ENCODE assay signal across 21 mouse cellular contexts in the genomic region with DNA sequence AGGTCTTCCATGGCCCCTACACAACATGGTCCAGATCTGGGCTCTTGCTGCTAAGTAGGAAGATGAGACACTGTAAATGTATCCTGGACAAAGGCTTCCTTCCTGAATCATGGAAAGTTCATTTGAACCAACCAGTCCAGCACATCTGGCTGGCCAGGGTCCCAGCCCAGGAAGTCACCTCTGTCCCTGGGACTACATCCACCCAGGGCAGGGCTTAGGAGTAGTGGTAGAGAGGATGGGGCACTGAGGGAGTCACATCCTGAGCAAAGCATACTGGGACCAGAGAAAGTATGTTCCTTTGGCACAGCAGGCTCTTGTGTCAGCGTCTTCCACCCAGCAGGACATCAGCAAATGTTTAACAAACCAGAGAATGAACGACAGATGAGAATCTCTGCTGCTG.
A peak's percentile ranks its signal among the peaks of the same experiment; 100 is the strongest.
DNase-seq lines count a peak whose midpoint lies in the region; ATAC-seq lines count a peak whose summit lies in the region.
"Had no signal": no experiment of that assay in that cellular context is flagged by ENCODE, and none has a peak within 500 bp of the region (broad histone marks: within the 10 kb centered on the region; RNA-seq: fewer than 3 reads in every experiment).

No protein-coding gene starts in this region.

- peak; percentile 30 for DNase-seq in adrenal gland, postnatal 14 days
- DNase-seq in adrenal gland, adult (ENCODE audit: inconsistent age in 2 of 2, low spot score in 1 of 2): no peak
- DNase-seq in heart, adult 11 months: peak; percentile 89
- DNase-seq in heart, postnatal 4 days: no peak
- DNase-seq in kidney, postnatal 36 days: peak; percentile 6 to 9
- DNase-seq: cerebellum, adult 18-20 months; cerebellum, adult 9-10 months; cerebellum, postnatal 14 days; gastrocnemius, postnatal 25 days; heart, adult 2 months; kidney, adult 11 months; kidney, adult 8-10 months had no signal

- H3K4me2 ChIP-seq in kidney, embryonic 14.5 days (replicated peaks; ENCODE audit: low read depth, low read length): no peak overlapping the region
- H3K4me2 ChIP-seq: heart, embryonic 13.5 days; hindbrain, embryonic 13.5 days; intestine, embryonic 15.5 days had no signal

- no peak overlapping the region for H3K27ac ChIP-seq in kidney, embryonic 14.5 days (ENCODE audit: low read depth, low read length)
- H3K27ac ChIP-seq: forebrain, embryonic 10.5 days; heart, adult 2 months; heart, embryonic 13.5 days; hindbrain, embryonic 10.5 days; hindbrain, embryonic 13.5 days; intestine, embryonic 15.5 days had no signal

- H3K36me3 ChIP-seq in kidney, embryonic 14.5 days (ENCODE audit: control insufficient read depth, insufficient read depth, low read length): no peaks in the 10 kb centered on the region
- H3K36me3 ChIP-seq: forebrain, embryonic 10.5 days; heart, embryonic 13.5 days; hindbrain, embryonic 10.5 days; hindbrain, embryonic 13.5 days; intestine, embryonic 15.5 days had no signal

- 79% methylated on average over 2 of the region's 2 CpGs for WGBS in kidney, embryonic 14.5 days

- ATAC-seq in kidney, embryonic 14.5 days (ENCODE audit: low FRiP score, low TSS enrichment): no peak
- ATAC-seq: CD4-positive, CD25-positive, alpha-beta regulatory T cell, adult 4 months; forebrain, embryonic 14.5 days; hindbrain, embryonic 16.5 days; intestine, embryonic 15.5 days had no signal

- no peaks in the 10 kb centered on the region for H3K27me3 ChIP-seq in kidney, embryonic 14.5 days (ENCODE audit: control insufficient read depth, insufficient read depth, low read length)
- H3K27me3 ChIP-seq: hindbrain, embryonic 13.5 days; intestine, embryonic 15.5 days had no signal

- H3K9ac ChIP-seq in kidney, embryonic 14.5 days (ENCODE audit: low read depth, low read length): no peak overlapping the region
- H3K9ac ChIP-seq: heart, embryonic 13.5 days; hindbrain, embryonic 13.5 days; intestine, embryonic 15.5 days had no signal

- H3K4me3 ChIP-seq in kidney, embryonic 14.5 days (ENCODE audit: low read length): no peak overlapping the region
- H3K4me3 ChIP-seq: forebrain, embryonic 10.5 days; heart, adult 2 months; heart, embryonic 13.5 days; hindbrain, embryonic 10.5 days; hindbrain, embryonic 13.5 days; intestine, embryonic 15.5 days had no signal

- no peaks in the 10 kb centered on the region for H3K4me1 ChIP-seq in kidney, embryonic 14.5 days (ENCODE audit: control insufficient read depth, insufficient read depth, low read length)

- no peaks in the 10 kb centered on the region for H3K9me3 ChIP-seq in kidney, embryonic 14.5 days (ENCODE audit: control insufficient read depth, low read length)
- H3K9me3 ChIP-seq: forebrain, embryonic 10.5 days; heart, embryonic 13.5 days; hindbrain, embryonic 10.5 days; hindbrain, embryonic 13.5 days; intestine, embryonic 15.5 days had no signal

Comparison
In these comparisons a context has a peak if more than half of its experiments do, and no peak if none do; other contexts are left out.
1. DNase-seq: peak in adrenal gland, postnatal 14 days (single experiment), heart, adult 11 months (single experiment) and kidney, postnatal 36 days (2 of 2); none in adrenal gland, adult (0 of 2) and heart, postnatal 4 days (single experiment).